Mouse (Mus musculus) limb, embryonic 10.5 days (tissue): ENCODE measurements around the gene Adamtsl2. TPM values are rescaled to one million over a fixed set of nuclear protein-coding genes. Genes with fewer than 3 reads are reported as not detected.

Experiments used
- DNase-seq: peaks from one replicate; pipeline ENCODE4 v3.0.0-alpha.2; 2017; ENCODE audit warnings: low spot score
- H3K27ac ChIP-seq: fragments of 300-500 bp; sonication (generic); 2 replicates; pipeline ENCODE4 v1.5.1; 2016; ENCODE audit warnings: mild to moderate bottlenecking
- H3K27me3 ChIP-seq: fragments of 300-500 bp; sonication (generic); 2 replicates; pipeline ENCODE4 v1.6.1; 2016; ENCODE audit warnings: low read depth, mild to moderate bottlenecking; ENCODE audit not compliant: poor library complexity, severe bottlenecking
- H3K36me3 ChIP-seq: fragments of 300-500 bp; sonication (generic); 2 replicates; pipeline ENCODE4 v1.6.1; 2016; ENCODE audit warnings: mild to moderate bottlenecking, moderate library complexity
- H3K4me1 ChIP-seq: fragments of 300-500 bp; sonication (generic); 2 replicates; pipeline ENCODE4 v1.6.1; 2016
- H3K4me3 ChIP-seq: fragments of 300-500 bp; sonication (generic); 2 replicates; pipeline ENCODE4 v1.5.1; 2016; ENCODE audit warnings: mild to moderate bottlenecking, moderate library complexity
- H3K9me3 ChIP-seq: fragments of 300-500 bp; sonication (generic); replicated peaks from 2 replicates; pipeline ENCODE4 v1.6.1; 2016; ENCODE audit warnings: mild to moderate bottlenecking
- WGBS: fragments of 180-500 bp; shearing (Covaris S2); methylation state at CpG from one replicate; pipeline ENCODE4 v1.1.7; 2016; 5-methylcytosine and 5-hydroxymethylcytosine counted together
- polyA plus RNA-seq: library from polyadenylated mRNA; unstranded; fragments of >200 nt; fragmentation: Nextera tagmentation; extraction: Ambion mirVana; gene quantifications from 2 replicates; pipeline ENCODE4 v1.2.1, GENCODE M21; 2016

Gene Adamtsl2
- polyA plus RNA-seq, 1 experiment from 2014 or later: 9.1 TPM

DNA sequence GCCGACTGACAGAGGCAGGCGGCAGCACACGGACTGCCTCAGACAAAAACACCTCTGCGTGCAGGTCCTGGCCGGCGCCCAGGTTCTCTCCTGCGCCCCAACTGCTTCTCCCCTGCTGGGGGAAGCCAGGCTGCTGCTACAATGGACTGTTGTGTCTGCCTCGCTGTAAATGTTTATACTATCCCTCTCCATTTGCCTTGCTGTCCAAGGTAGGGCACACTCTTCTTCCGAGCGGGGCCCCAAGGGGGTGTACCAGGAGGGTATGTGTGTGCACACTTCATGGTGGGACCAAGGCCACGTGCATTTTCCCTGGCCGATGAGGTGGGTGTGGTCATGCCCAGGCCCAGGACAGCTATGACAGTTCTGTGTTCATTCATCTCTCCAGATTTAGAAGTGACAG lies 20.4 kb upstream of the Adamtsl2 start:
- Histone ChIP-seq H3K4me3 (no peak overlapping the region), H3K27me3 (no peaks in the 10 kb centered on the region), H3K4me1 (peaks cover 40% of the 10 kb centered on the region), H3K36me3 (no peaks in the 10 kb centered on the region), H3K9me3 (no peaks in the 10 kb centered on the region), H3K27ac (peak overlapping the region; percentile 38; the same call in 1 of the 2 replicates)
- 26% methylated on average over 12 of the region's 12 CpGs for WGBS
- DNase-seq: no peak

DNA sequence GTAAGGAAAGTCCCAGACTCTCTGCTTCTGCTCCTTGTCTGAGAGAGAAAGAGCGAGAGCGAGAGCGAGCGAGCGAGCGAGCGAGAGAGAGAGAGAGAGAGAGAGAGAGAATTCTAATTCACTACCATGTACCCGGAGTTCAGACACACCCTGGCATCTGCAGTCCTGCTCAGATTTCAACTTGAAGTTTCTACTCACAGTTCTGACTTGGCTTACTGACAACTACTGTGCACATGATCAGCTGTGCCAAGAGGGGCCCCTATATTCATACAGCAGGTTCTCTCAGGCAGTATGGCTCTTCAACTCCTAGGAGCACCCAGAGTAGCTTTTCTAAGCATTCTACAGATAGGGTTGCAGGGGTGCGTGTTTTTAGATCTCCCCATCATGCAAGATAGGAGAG lies 20.0 kb upstream of the Adamtsl2 start:
- no peaks in the 10 kb centered on the region for H3K36me3 ChIP-seq
- WGBS: 79% methylated on average over 9 of the region's 9 CpGs
- H3K27me3 ChIP-seq: no peaks in the 10 kb centered on the region
- H3K4me1 ChIP-seq: peaks cover 40% of the 10 kb centered on the region
- no peak overlapping the region for H3K4me3 ChIP-seq
- H3K27ac ChIP-seq: 0 out of 2 replicates have a peak overlapping the region, but pooled peaks have one; percentile 38
- no peak for DNase-seq
- H3K9me3 ChIP-seq: no peaks in the 10 kb centered on the region

DNA sequence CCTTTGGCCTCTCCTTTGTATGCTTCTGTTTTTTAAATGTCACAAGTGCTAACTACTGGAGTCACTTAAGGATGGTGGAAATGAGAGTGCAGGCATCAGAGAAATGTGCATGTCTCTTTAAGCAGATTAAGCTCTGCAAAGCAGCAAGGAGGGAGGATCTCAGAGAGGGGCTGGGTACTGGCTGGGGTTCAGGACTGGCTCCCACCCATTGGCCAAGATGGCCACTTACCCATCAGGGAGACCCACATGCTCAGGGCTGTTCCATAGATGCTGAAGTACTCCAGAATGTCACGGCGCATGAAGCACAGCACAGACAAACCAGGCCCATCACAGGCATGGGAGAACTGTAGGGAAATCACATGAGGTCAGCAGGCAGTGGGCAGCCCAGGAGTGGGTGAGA lies 12.1 kb upstream of the Adamtsl2 start:
- Histone ChIP-seq H3K4me1 (peaks cover 21% of the 10 kb centered on the region), H3K36me3 (no peaks in the 10 kb centered on the region), H3K27me3 (no peaks in the 10 kb centered on the region), H3K27ac (0 out of 2 replicates have a peak overlapping the region, but pooled peaks have one; percentile 19), H3K4me3 (no peak overlapping the region), H3K9me3 (no peaks in the 10 kb centered on the region)
- no peak for DNase-seq
- WGBS: 91% methylated on average over 2 of the region's 2 CpGs

DNA sequence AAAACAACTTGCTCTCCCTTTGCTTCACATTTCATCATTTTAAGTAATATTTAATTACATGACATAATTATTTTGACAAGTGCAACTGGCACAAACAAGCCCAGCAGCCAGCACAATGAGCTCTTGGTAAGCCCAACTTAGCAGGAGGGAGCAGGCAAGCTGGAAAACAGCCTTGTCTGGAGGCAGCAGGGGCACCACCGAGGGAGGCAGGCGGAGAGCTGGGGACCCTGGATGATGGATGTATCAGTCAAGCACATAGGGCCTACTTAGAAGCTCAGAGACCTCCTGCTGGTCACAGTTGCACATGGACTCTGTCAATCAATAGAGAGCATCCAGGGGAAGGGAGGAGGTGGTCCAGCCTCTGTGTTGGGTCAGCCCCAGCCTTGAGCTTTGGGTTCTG lies 11.2 kb upstream of the Adamtsl2 start:
- Histone ChIP-seq H3K4me3 (no peak overlapping the region), H3K27me3 (no peaks in the 10 kb centered on the region), H3K36me3 (no peaks in the 10 kb centered on the region), H3K9me3 (no peaks in the 10 kb centered on the region), H3K27ac (peak overlapping the region; percentile 25; the same call in 1 of the 2 replicates), H3K4me1 (peaks cover 28% of the 10 kb centered on the region)
- WGBS: 45% methylated on average over 2 of the region's 2 CpGs
- no peak for DNase-seq

DNA sequence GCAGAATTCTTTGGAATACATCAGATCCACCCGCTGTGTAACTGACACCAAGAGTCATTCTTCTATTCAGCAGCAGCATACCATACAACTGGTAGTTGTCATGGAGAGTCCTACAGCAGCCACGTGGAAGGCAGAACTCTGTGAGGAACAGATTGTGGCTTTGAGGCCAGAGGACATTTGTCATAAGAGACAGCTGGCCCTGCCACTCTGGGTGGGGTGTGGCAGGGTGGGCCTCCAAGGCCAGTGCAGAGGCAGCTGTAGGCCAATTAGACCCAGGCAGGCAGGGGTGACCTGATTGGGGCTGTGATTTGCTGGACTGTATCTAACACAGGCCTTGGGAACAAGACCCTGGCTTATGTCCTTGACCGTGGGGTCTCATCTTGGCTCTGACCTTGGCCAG lies 9.5 kb upstream of the Adamtsl2 start:
- H3K36me3 ChIP-seq: no peaks in the 10 kb centered on the region
- no peak overlapping the region; the same call in 1 of the 2 replicates for H3K27ac ChIP-seq
- no peak for DNase-seq
- peaks cover 43% of the 10 kb centered on the region for H3K4me1 ChIP-seq
- H3K4me3 ChIP-seq: no peak overlapping the region
- H3K27me3 ChIP-seq: no peaks in the 10 kb centered on the region
- WGBS: 69% methylated on average over 3 of the region's 3 CpGs
- H3K9me3 ChIP-seq: no peaks in the 10 kb centered on the region

DNA sequence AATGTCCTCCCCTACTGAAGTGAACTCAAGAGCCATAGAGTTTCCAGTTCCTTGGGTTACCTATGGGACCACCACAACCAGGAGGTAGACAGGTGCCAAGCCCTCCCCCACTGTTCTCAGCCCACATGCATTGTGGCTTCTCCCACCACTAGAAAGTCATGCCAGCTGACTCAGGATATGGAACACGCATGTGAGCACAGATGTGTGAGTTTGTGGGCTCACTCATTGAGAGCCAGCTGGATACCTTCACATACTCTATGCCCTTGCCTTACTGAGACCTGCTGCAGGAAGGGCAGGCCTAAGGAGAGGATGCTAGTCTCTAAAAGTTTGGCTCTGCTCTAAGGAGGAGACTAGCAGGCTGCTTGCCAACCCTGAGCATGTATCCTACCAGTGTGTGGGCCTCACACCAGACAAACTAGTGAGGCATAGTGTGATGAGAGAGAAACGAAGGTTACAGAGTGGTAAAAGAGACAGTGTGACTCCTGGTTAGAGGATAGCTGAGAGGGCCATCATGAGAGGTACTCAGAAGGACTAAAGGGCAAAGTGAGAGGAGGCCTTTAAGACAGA lies 8.8 kb upstream of the Adamtsl2 start:
- H3K27ac ChIP-seq: no peak overlapping the region
- H3K4me3 ChIP-seq: no peak overlapping the region
- H3K36me3 ChIP-seq: no peaks in the 10 kb centered on the region
- no peaks in the 10 kb centered on the region for H3K9me3 ChIP-seq
- no peak for DNase-seq
- 82% methylated on average over 2 of the region's 2 CpGs for WGBS
- H3K27me3 ChIP-seq: no peaks in the 10 kb centered on the region
- peaks cover 50% of the 10 kb centered on the region for H3K4me1 ChIP-seq

DNA sequence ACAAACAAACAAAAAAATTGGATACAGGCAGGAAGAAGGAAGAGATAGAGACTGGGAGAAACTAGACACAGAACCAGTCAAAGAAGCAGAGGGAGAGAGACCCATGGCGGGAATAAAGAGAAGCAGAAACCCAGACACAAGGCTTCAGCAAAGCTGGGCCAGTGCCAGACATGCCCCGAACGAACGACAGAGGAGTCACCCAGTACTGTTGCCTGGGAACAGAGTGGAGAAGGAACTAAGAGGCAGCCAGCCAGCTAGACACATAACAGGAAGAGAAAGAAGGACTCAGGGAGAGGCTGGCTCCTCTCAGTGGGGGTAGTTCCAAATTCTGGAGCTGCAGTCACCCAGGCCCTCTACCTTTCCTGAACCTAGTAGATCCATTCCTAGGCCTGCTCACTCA lies 8.0 kb upstream of the Adamtsl2 start:
- DNase-seq: no peak
- Histone ChIP-seq H3K27ac (peak overlapping the region; percentile 84), H3K36me3 (no peaks in the 10 kb centered on the region), H3K4me1 (peaks cover 57% of the 10 kb centered on the region), H3K27me3 (no peaks in the 10 kb centered on the region), H3K9me3 (no peaks in the 10 kb centered on the region), H3K4me3 (no peak overlapping the region)
- 57% methylated on average over 4 of the region's 4 CpGs for WGBS

DNA sequence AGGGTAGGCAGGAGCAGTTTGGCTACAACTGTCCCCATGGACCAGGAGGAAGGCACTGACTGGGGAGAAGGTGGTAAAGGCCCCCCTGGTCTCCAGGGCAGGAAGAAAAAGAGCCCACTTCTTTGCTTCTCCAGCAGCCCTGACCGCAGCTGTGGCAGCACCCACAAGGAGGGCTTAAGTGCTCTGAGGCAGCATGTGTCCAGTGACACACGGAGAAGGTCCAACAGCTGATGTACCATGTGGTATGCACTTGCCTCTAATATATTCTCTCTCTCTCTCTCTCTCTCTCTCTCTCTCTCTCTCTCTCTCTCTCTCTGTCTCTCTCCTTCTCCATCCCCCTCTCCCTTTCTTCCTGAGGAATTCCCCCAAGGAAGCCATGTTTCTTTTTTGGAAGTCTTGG lies 7.2 kb upstream of the Adamtsl2 start, which contains the start of gene Mymk:
Mymk (minus strand) TSS at position 202 of the 400 bp plus-strand sequence.
- Histone ChIP-seq H3K27ac (peak within 1 kb of the TSS; percentile 84), H3K4me1 (peaks cover 57% of the 10 kb centered on the region), H3K4me3 (no peak within 1 kb of the TSS), H3K36me3 (no peaks in the 10 kb centered on the region), H3K27me3 (0 out of 2 replicates have a peak, but pooled peaks cover 3% of the 10 kb centered on the region), H3K9me3 (no peaks in the 10 kb centered on the region)
- no peak for DNase-seq
- WGBS: 75% methylated on average over 2 of the region's 2 CpGs

DNA sequence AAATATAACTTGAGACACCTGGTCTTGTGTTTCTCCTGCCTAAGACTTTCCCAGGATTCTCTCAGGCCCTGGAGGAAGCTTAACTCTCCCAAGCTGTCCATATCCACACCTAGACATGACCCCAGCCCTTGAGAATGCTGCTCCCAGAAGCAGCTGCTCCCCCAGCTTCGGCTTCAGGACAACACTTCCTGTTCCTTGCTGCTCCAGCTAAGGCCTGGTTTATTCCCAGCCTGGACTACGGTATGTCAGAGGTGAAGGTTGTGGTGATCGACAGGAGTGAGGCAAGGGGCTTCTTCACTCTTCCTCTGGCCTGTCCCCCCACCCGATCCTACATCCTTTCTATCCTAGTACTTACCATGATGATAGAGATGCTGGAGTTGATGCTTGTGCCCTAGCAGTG lies 5.8 kb upstream of the Adamtsl2 start:
- WGBS: 77% methylated on average over 4 of the region's 4 CpGs
- H3K36me3 ChIP-seq: no peaks in the 10 kb centered on the region
- no peaks in the 10 kb centered on the region for H3K9me3 ChIP-seq
- no peak overlapping the region for H3K4me3 ChIP-seq
- peaks cover 14% of the 10 kb centered on the region; the same call in 1 of the 2 replicates for H3K27me3 ChIP-seq
- no peak for DNase-seq
- peaks cover 63% of the 10 kb centered on the region for H3K4me1 ChIP-seq
- peak overlapping the region; percentile 84 for H3K27ac ChIP-seq

DNA sequence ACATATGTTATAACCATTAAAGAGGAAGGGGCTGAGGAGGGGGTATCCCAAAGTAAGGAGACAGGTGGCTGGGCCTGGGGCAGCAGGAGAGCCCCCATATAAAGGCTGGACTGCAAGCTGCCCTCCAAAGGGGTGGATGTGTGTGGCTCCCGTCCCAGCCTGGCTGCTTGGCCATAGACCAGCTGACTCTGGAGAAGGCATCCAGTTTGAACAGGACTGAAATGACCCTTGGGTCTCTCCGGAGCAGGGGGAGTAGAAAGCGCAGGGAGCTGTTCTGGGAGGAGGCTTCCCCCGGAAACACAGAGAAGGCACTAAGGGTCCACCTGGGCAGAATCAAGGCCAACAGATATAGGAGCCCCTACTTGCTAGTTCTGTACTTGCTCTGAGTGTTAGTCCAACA lies 4.4 kb upstream of the Adamtsl2 start:
- H3K9me3 ChIP-seq: no peaks in the 10 kb centered on the region
- 90% methylated on average over 4 of the region's 4 CpGs for WGBS
- H3K27ac ChIP-seq: peak overlapping the region; percentile 63
- H3K27me3 ChIP-seq: peaks cover 14% of the 10 kb centered on the region; the same call in 1 of the 2 replicates
- H3K36me3 ChIP-seq: no peaks in the 10 kb centered on the region
- H3K4me1 ChIP-seq: peaks cover 73% of the 10 kb centered on the region
- no peak for DNase-seq
- no peak overlapping the region for H3K4me3 ChIP-seq

DNA sequence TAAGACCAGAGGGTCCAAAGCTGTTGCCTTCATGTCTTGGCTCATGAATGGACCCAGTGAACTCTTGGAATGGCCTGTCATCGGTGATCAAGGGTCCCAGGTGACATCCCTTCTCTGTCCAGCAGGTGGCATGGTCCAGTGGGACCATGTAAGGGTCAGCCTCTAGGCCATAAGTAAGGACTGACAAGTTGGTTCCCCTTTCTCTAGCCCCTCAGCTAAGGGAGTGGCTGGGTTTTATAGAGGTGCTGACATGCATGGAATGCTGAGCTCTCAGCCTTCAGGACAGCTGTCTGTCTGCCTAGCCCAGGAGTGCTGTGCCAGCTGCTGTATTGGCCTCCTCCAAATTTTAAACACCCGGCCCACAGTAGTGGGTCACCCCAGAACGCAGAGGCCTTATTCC lies 3.7 kb upstream of the Adamtsl2 start:
- Histone ChIP-seq H3K27ac (peak overlapping the region; percentile 63), H3K4me3 (no peak overlapping the region), H3K27me3 (peaks cover 14% of the 10 kb centered on the region; the same call in 1 of the 2 replicates), H3K36me3 (no peaks in the 10 kb centered on the region), H3K9me3 (no peaks in the 10 kb centered on the region), H3K4me1 (peaks cover 79% of the 10 kb centered on the region)
- 71% methylated on average over 3 of the region's 3 CpGs for WGBS
- peak; percentile 59 for DNase-seq

DNA sequence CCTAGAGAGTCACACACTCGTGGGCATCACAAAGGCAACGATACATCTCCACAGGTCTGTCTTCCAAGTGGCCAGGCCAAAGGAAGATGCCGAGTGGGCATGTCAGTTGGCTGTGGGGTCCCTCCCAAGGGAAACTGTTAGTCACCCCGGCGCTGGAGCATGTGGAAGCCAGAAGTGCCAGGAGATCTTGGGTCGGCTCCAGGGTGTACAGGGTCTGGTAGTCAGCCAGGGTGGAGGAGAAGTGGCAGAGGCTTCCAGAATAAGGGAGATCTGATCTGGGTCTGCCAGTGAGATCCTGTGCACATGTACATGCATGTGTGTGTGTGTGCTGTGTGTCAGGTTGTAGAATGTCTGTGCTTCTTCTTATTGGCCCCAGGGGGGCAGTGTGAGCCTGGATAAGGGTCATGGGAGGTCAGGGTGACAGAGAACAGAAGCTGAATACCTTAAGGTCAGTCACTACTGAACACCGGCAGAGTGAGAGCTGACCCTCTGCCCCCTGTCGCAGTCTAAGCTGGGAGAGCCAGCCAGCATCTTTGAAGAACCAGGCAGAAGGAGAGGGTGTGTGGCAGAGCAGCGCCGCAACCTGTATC lies 1.4 kb upstream of the Adamtsl2 start:
- WGBS: 67% methylated on average over 10 of the region's 10 CpGs
- Histone ChIP-seq H3K27ac (peak overlapping the region; percentile 92), H3K9me3 (no peaks in the 10 kb centered on the region), H3K27me3 (peaks cover 18% of the 10 kb centered on the region; the same call in 1 of the 2 replicates), H3K4me1 (peaks cover 79% of the 10 kb centered on the region), H3K36me3 (peaks cover 3% of the 10 kb centered on the region; the same call in 1 of the 2 replicates), H3K4me3 (no peak overlapping the region)
- DNase-seq: no peak

DNA sequence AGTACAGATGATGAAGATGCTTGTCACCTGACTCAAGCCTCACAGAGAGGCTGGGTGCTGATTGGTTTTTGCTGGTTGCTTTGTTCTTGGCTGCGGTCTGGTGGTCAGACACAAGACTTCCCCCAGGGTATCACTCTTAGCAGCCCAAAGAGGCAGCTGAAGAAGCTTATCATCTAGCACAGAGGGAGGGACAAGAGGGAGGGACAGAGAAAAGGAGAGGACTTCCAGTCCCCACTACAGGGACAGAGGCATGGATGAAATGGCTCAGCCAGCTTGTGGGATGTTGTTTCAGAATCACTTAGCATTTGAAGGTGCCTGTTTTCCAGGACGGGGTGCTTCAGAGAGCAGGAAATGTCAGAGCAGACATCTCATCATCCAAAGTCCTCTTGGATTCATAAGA lies 867 bp upstream of the Adamtsl2 start:
- peaks cover 3% of the 10 kb centered on the region; the same call in 1 of the 2 replicates for H3K36me3 ChIP-seq
- peak overlapping the region; percentile 92 for H3K27ac ChIP-seq
- no peaks in the 10 kb centered on the region for H3K9me3 ChIP-seq
- no peak for DNase-seq
- H3K27me3 ChIP-seq: peaks cover 18% of the 10 kb centered on the region; the same call in 1 of the 2 replicates
- H3K4me1 ChIP-seq: peaks cover 75% of the 10 kb centered on the region
- peak overlapping the region; percentile 42; the same call in 1 of the 2 replicates for H3K4me3 ChIP-seq
- 39% methylated on average over 2 of the region's 2 CpGs for whole genome bisulfite sequencing
